Mouse (Mus musculus): Measurements from ENCODE around the gene Atoh7.

GRCm38 (mm10) chr10:63113716-63114360 is 14.4 kb downstream of the Atoh7 start:
- TF ChIP-seq POLR2A (IDR thresholded peaks at IDR 0.05; ENCODE audit: borderline replicate concordance, low read depth, low read length) (no peak), CTCF (IDR thresholded peaks at IDR 0.05; ENCODE audit: low read depth, low read length) (no peak)

Data from bone marrow macrophage, adult 2 months (primary cell).